ENCODE assay signal across 22 mouse cellular contexts in genomic region chr6:124585761-124586160, GRCm38 (mm10). TPM values are rescaled to one million over a fixed set of nuclear protein-coding genes. Genes with fewer than 3 reads are reported as not detected.
DNase-seq lines count a peak whose midpoint lies in the region; ATAC-seq lines count a peak whose summit lies in the region.
"Had no signal": no experiment of that assay in that cellular context is flagged by ENCODE, and none has a peak within 500 bp of the region (broad histone marks: within the 10 kb centered on the region; RNA-seq: fewer than 3 reads in every experiment).

No protein-coding gene starts in this region.

- no peak overlapping the region for H3K4me3 ChIP-seq in heart, embryonic 11.5 days (ENCODE audit: low read depth, low read length)
- H3K4me3 ChIP-seq: embryonic facial prominence, embryonic 12.5 days; limb, embryonic 10.5 days; liver, embryonic 15.5 days; midbrain, embryonic 10.5 days; myocyte had no signal

- no peaks in the 10 kb centered on the region for H3K4me1 ChIP-seq in heart, embryonic 11.5 days (ENCODE audit: control insufficient read depth, insufficient read depth, low read length)
- H3K4me1 ChIP-seq: embryonic facial prominence, embryonic 12.5 days; limb, embryonic 10.5 days; liver, embryonic 15.5 days; midbrain, embryonic 10.5 days had no signal

- no peak overlapping the region for H3K4me2 ChIP-seq in heart, embryonic 11.5 days
- H3K4me2 ChIP-seq: embryonic facial prominence, embryonic 12.5 days; liver, embryonic 15.5 days had no signal

- no peak for ATAC-seq in heart, embryonic 11.5 days (replicated peaks; ENCODE audit: insufficient number of reproducible peaks, low FRiP score, low TSS enrichment)
- no peak for ATAC-seq in monocyte, adult 5-6 weeks (replicated peaks; ENCODE audit: insufficient number of reproducible peaks, low FRiP score, low TSS enrichment, poor library complexity, severe bottlenecking)
- ATAC-seq in frontal cortex, adult (ENCODE audit: low TSS enrichment): no peak
- ATAC-seq: Patski had no signal

- DNase-seq in heart, adult 18-20 months: peak; percentile 33 to 50
- peak; percentile 78 for DNase-seq in adipocyte (ENCODE audit: low spot score)
- DNase-seq in adrenal gland, postnatal 4 days (ENCODE audit: low spot score in 2 of 2): peak; percentile 38 to 55
- DNase-seq in heart, postnatal 10 days: peak; percentile 53 to 61
- no peak for DNase-seq in cerebellum, postnatal 4 days (ENCODE audit: low spot score in 2 of 2)
- DNase-seq: kidney, adult 9 months; lung, postnatal 14 days; right cerebral cortex, postnatal 14 days; thymus, adult 2 months had no signal

- intact Hi-C loops in heart, postnatal 10 days (cut with DNase I): no loop called here

- H3K9ac ChIP-seq in heart, embryonic 11.5 days (ENCODE audit: low read depth, low read length): no peak overlapping the region
- H3K9ac ChIP-seq: embryonic facial prominence, embryonic 12.5 days; liver, embryonic 15.5 days had no signal

- H3K9me3 ChIP-seq in heart, embryonic 11.5 days (replicated peaks; ENCODE audit: control insufficient read depth, low read length): no peaks in the 10 kb centered on the region
- H3K9me3 ChIP-seq: embryonic facial prominence, embryonic 12.5 days; limb, embryonic 10.5 days; liver, embryonic 15.5 days; midbrain, embryonic 10.5 days had no signal

- H3K27me3 ChIP-seq in heart, embryonic 11.5 days (ENCODE audit: control insufficient read depth, insufficient read depth, low read length): no peaks in the 10 kb centered on the region
- H3K27me3 ChIP-seq: embryonic facial prominence, embryonic 12.5 days; liver, embryonic 15.5 days had no signal

- no peak overlapping the region for H3K27ac ChIP-seq in heart, embryonic 11.5 days (ENCODE audit: low read depth, low read length)
- H3K27ac ChIP-seq: embryonic facial prominence, embryonic 12.5 days; limb, embryonic 10.5 days; liver, embryonic 15.5 days; midbrain, embryonic 10.5 days had no signal

- H3K36me3 ChIP-seq in heart, embryonic 11.5 days (ENCODE audit: control insufficient read depth, insufficient read depth, low read length): no peaks in the 10 kb centered on the region
- H3K36me3 ChIP-seq: embryonic facial prominence, embryonic 12.5 days; limb, embryonic 10.5 days; liver, embryonic 15.5 days; midbrain, embryonic 10.5 days had no signal

- 85% methylated on average over 3 of the region's 3 CpGs for WGBS in heart, embryonic 11.5 days (ENCODE audit: insufficient replicate concordance)

RNA-seq across cellular contexts. Expression of gene C1rb, which starts 15.7 kb away (rescaled TPM):
- 1 to 10 TPM; 1.9 TPM for total RNA-seq in heart, adult 18-20 months (2021)
- polyA plus RNA-seq in heart, embryonic 11.5 days (2014; fragmentation: Nextera tagmentation; extraction: Ambion mirVana): not detected in 2 replicates
- total RNA-seq in adrenal gland, postnatal 4 days (2021): 1 to 10 TPM; 3.6 to 5.6 TPM
- under 1 TPM; 0.74 to 0.79 TPM for total RNA-seq in heart, postnatal 10 days (2021)
- total RNA-seq in monocyte, adult 5-6 weeks (2017): not detected in 3 replicates
- total RNA-seq: common myeloid progenitor, adult 5-6 weeks; neutrophil, adult 5-6 weeks had no signal
- polyA plus RNA-seq: embryonic facial prominence, embryonic 12.5 days; frontal cortex, adult 2 months; heart, embryonic 16.5 days; limb, embryonic 10.5 days; liver, embryonic 15.5 days; midbrain, embryonic 10.5 days; thymus, adult 2 months had no signal

RNA-seq across cellular contexts. Expression of gene C1s1, which starts 43.6 kb away (rescaled TPM):
- total RNA-seq in heart, adult 18-20 months (2021): 10 to 100 TPM; 27.9 to 33.2 TPM
- 0.26 TPM in 1 of 2 replicates, not detected in the other for polyA plus RNA-seq in heart, embryonic 11.5 days (2014; fragmentation: Nextera tagmentation; extraction: Ambion mirVana)
- total RNA-seq in adrenal gland, postnatal 4 days (2021): 10 to 100 TPM; 48.1 to 66.6 TPM
- total RNA-seq in heart, postnatal 10 days (2021): 10 to 100 TPM; 20.1 to 23.3 TPM
- not detected in 3 replicates for total RNA-seq in monocyte, adult 5-6 weeks (2017)
- total RNA-seq: common myeloid progenitor, adult 5-6 weeks; neutrophil, adult 5-6 weeks had no signal

RNA-seq across cellular contexts. Expression of gene C1s2, which starts 50.1 kb away (rescaled TPM):
- total RNA-seq in heart, adult 18-20 months (2021): under 1 TPM; 0.57 to 0.90 TPM
- polyA plus RNA-seq in heart, embryonic 11.5 days (2014; fragmentation: Nextera tagmentation; extraction: Ambion mirVana): not detected in 2 replicates
- total RNA-seq in adrenal gland, postnatal 4 days (2021): 1 to 10 TPM; 1.7 to 2.5 TPM
- under 1 TPM; 0.26 to 0.45 TPM for total RNA-seq in heart, postnatal 10 days (2021)
- not detected in 3 replicates for total RNA-seq in monocyte, adult 5-6 weeks (2017)
- total RNA-seq: neutrophil, adult 5-6 weeks had no signal
- polyA plus RNA-seq: embryonic facial prominence, embryonic 12.5 days; limb, embryonic 10.5 days; liver, embryonic 15.5 days had no signal

Comparison
In these comparisons a context has a peak if more than half of its experiments do, and no peak if none do; other contexts are left out.
1. DNase-seq: peak in heart, adult 18-20 months (2 of 2), adipocyte (single experiment), adrenal gland, postnatal 4 days (2 of 2) and heart, postnatal 10 days (2 of 2); none in cerebellum, postnatal 4 days (0 of 2).
2. RNA of gene C1s1, which starts 43.6 kb away (total RNA-seq): 48.1 to 66.6 TPM in adrenal gland, postnatal 4 days, 27.9 to 33.2 TPM in heart, adult 18-20 months and 20.1 to 23.3 TPM in heart, postnatal 10 days; not detected in monocyte, adult 5-6 weeks; every median in the first group is over 10 times any median in the second.